Mouse (Mus musculus) MEL (cell line): ENCODE results near the gene Ypel5.

Source experiments
- CTCF ChIP-seq, 3 experiments: IDR thresholded peaks in 2 of 3; conservative IDR thresholded peaks in 1 of 3; 2 replicates each; pipeline ENCODE4 v1.5.1; 2011 to 2012; ENCODE audit warnings: low read length in 3 of 3, low read depth in 2 of 3, mild to moderate bottlenecking in 2 of 3, improper control_type of control experiment in 1 of 3, inconsistent platforms in 1 of 3, mixed read lengths in 1 of 3, moderate library complexity in 1 of 3; ENCODE audit not compliant: control insufficient read depth in 1 of 3, insufficient read depth in 1 of 3, poor library complexity in 1 of 3, severe bottlenecking in 1 of 3
- EP300 ChIP-seq, 2 experiments: IDR thresholded peaks; 2 replicates each; pipeline ENCODE4 v1.6.1; 2011; ENCODE audit warnings: improper control_type of control experiment in 2 of 2, low read length in 2 of 2, low read depth in 1 of 2, mild to moderate bottlenecking in 1 of 2
- MXI1 ChIP-seq: IDR thresholded peaks from 2 replicates; pipeline ENCODE4 v1.6.1; 2011; ENCODE audit warnings: mild to moderate bottlenecking, low read depth, low read length, improper control_type of control experiment
- NRF1 ChIP-seq: IDR thresholded peaks from 2 replicates; pipeline ENCODE4 v1.6.1; 2014; ENCODE audit warnings: low read depth, mild to moderate bottlenecking, inconsistent platforms, low read length, improper control_type of control experiment, moderate library complexity; ENCODE audit not compliant: poor library complexity, insufficient read depth, severe bottlenecking
- POLR2A ChIP-seq, 2 experiments: IDR thresholded peaks; 2 replicates each; pipeline ENCODE4 v1.6.1; 2011 to 2012; ENCODE audit warnings: low read length in 2 of 2, mild to moderate bottlenecking in 2 of 2, control low read depth in 1 of 2, improper control_type of control experiment in 1 of 2, low read depth in 1 of 2, moderate library complexity in 1 of 2; ENCODE audit not compliant: control insufficient read depth in 1 of 2, insufficient read depth in 1 of 2, poor library complexity in 1 of 2
- POLR2AphosphoS2 ChIP-seq: IDR thresholded peaks from 2 replicates; pipeline ENCODE4 v1.6.1; 2011; ENCODE audit warnings: low read length, improper control_type of control experiment
- UBTF ChIP-seq: IDR thresholded peaks from 2 replicates; pipeline ENCODE4 v1.6.1; 2012; ENCODE audit warnings: low read depth, mild to moderate bottlenecking, inconsistent platforms, low read length, improper control_type of control experiment, moderate library complexity, borderline replicate concordance; ENCODE audit not compliant: insufficient read depth

- no peak for TF ChIP-seq POLR2A (IDR thresholded peaks at IDR 0.05; ENCODE audit: control insufficient read depth in 1 of 2, insufficient read depth in 1 of 2, low read depth in 1 of 2, low read length in 2 of 2, poor library complexity in 1 of 2)
- TF ChIP-seq POLR2AphosphoS2: no peak
- TF ChIP-seq MXI1: no peak
- TF ChIP-seq EP300 (IDR thresholded peaks at IDR 0.05; ENCODE audit: low read depth in 1 of 2, low read length in 2 of 2): no peak
- TF ChIP-seq CTCF (IDR thresholded peaks at IDR 0.05 in 2 of 3, conservative IDR thresholded peaks at IDR 0.05 in 1 of 3; ENCODE audit: control insufficient read depth in 1 of 3, insufficient read depth in 1 of 3, low read depth in 2 of 3, low read length in 3 of 3, poor library complexity in 1 of 3, severe bottlenecking in 1 of 3): no peak
- TF ChIP-seq NRF1: no peak
- TF ChIP-seq UBTF: no peak
Observed at GRCm38 (mm10) chr17:72890398-72890898, 54.2 kb downstream of the Ypel5 start.
